In the genomic region with DNA sequence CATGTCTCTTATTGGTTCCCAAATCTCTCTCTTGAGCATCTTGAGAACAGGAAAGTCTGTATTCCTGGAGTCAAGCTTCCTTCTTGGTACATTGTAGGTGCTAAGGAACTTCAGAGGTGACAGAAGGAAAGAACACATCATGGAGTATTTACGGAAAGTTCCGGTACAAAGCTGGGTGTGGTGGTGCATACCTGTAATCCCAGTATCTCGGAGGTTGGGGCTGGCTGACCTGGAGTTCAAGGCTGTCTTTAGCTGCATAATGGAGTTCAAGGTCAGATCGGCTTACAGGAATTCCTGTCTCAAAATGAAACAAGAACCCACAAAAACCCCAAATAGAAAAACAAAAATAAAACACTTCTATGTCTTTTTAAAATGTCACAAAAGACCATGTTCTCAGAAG, we compare ENCODE assay signal across 42 mouse cellular contexts. TPM values are rescaled to one million over a fixed set of nuclear protein-coding genes. Genes with fewer than 3 reads are reported as not detected.
"Had no signal": no experiment of that assay in that cellular context is flagged by ENCODE, and none has a peak within 500 bp of the region (broad histone marks: within the 10 kb centered on the region; RNA-seq: fewer than 3 reads in every experiment).

No protein-coding gene starts in this region.

- H3K4me3 ChIP-seq: gastrocnemius, adult 2 months; heart, embryonic 10.5 days; heart, embryonic 12.5 days; hindbrain, embryonic 10.5 days; hindbrain, embryonic 12.5 days; intestine, embryonic 15.5 days; limb, embryonic 10.5 days; limb, embryonic 12.5 days; liver, embryonic 13.5 days had no signal

- H3K9me3 ChIP-seq: heart, embryonic 10.5 days; heart, embryonic 12.5 days; hindbrain, embryonic 10.5 days; hindbrain, embryonic 12.5 days; intestine, embryonic 15.5 days; limb, embryonic 10.5 days; limb, embryonic 12.5 days; liver, embryonic 13.5 days had no signal

- H3K4me1 ChIP-seq: heart, embryonic 10.5 days; heart, embryonic 12.5 days; hindbrain, embryonic 10.5 days; hindbrain, embryonic 12.5 days; intestine, embryonic 15.5 days; limb, embryonic 10.5 days; limb, embryonic 12.5 days; liver, embryonic 13.5 days had no signal

- H3K36me3 ChIP-seq: heart, embryonic 10.5 days; heart, embryonic 12.5 days; hindbrain, embryonic 10.5 days; hindbrain, embryonic 12.5 days; intestine, embryonic 15.5 days; limb, embryonic 10.5 days; limb, embryonic 12.5 days; liver, embryonic 13.5 days had no signal

- H3K4me2 ChIP-seq: heart, embryonic 12.5 days; hindbrain, embryonic 12.5 days; hindbrain, embryonic 14.5 days; intestine, embryonic 15.5 days; limb, embryonic 12.5 days; liver, embryonic 11.5 days; liver, embryonic 13.5 days had no signal

- H3K27ac ChIP-seq: gastrocnemius, adult 2 months; heart, embryonic 10.5 days; hindbrain, embryonic 10.5 days; hindbrain, embryonic 12.5 days; hindbrain, embryonic 14.5 days; intestine, embryonic 15.5 days; limb, embryonic 10.5 days; limb, embryonic 12.5 days; liver, embryonic 13.5 days had no signal

- DNase-seq: gastrocnemius, adult 2 months; gastrocnemius, postnatal 10 days; gastrocnemius, postnatal 25 days; heart, adult 18-20 months; heart, postnatal 10 days; heart, postnatal 4 days; kidney, adult 18-20 months; kidney, adult 8-10 months; kidney, postnatal 10 days; kidney, postnatal 36 days; layer of hippocampus, adult 9-11 months; layer of hippocampus, postnatal 36 days; liver; liver, embryonic 13.5 days had no signal

- H3K27me3 ChIP-seq: heart, embryonic 12.5 days; hindbrain, embryonic 12.5 days; intestine, embryonic 15.5 days; limb, embryonic 12.5 days; liver, embryonic 13.5 days had no signal

- ATAC-seq: hindbrain, embryonic 16.5 days; inflammation-experienced regulatory T-cells, adult 6 months; intestine, postnatal 0 days had no signal

- H3K9ac ChIP-seq: heart, embryonic 12.5 days; hindbrain, embryonic 12.5 days; hindbrain, embryonic 14.5 days; intestine, embryonic 15.5 days; limb, embryonic 12.5 days; liver, embryonic 13.5 days had no signal

RNA-seq across cellular contexts. Expression of a gene that starts 36.9 kb away (rescaled TPM):
- total RNA-seq: gastrocnemius, adult 2 months; gastrocnemius, postnatal 10 days; gastrocnemius, postnatal 25 days; gastrocnemius, postnatal 4 days; granulocyte monocyte progenitor cell, adult 5-6 weeks; heart, adult 18-20 months; heart, adult 8-10 months; heart, postnatal 10 days; heart, postnatal 25 days; heart, postnatal 4 days; layer of hippocampus, adult 18-20 months; layer of hippocampus, adult 8-10 months; layer of hippocampus, postnatal 14 days; layer of hippocampus, postnatal 36 days; left cerebral cortex, adult 18-20 months; left cerebral cortex, postnatal 14 days; left cerebral cortex, postnatal 36 days had no signal
- polyA plus RNA-seq: heart, embryonic 10.5 days; heart, embryonic 12.5 days; heart, embryonic 14.5 days; heart, embryonic 16.5 days; hindbrain, embryonic 10.5 days; hindbrain, embryonic 12.5 days; hindbrain, embryonic 14.5 days; hindbrain, embryonic 16.5 days; inflammation-experienced regulatory T-cells, adult 6 months; intestine, embryonic 15.5 days; intestine, postnatal 0 days; kidney, embryonic 16.5 days; large intestine, adult 2 months; limb, embryonic 10.5 days; limb, embryonic 12.5 days; limb, embryonic 14.5 days; liver, embryonic 11.5 days had no signal

RNA-seq across cellular contexts. Expression of a gene that starts 52.0 kb away (rescaled TPM):
- total RNA-seq: gastrocnemius, adult 2 months; gastrocnemius, postnatal 10 days; gastrocnemius, postnatal 25 days; gastrocnemius, postnatal 4 days; granulocyte monocyte progenitor cell, adult 5-6 weeks; heart, adult 18-20 months; heart, adult 8-10 months; heart, postnatal 10 days; heart, postnatal 25 days; heart, postnatal 4 days; layer of hippocampus, adult 18-20 months; layer of hippocampus, adult 8-10 months; layer of hippocampus, postnatal 14 days; layer of hippocampus, postnatal 36 days; left cerebral cortex, adult 18-20 months; left cerebral cortex, postnatal 14 days; left cerebral cortex, postnatal 36 days had no signal
- polyA plus RNA-seq: heart, embryonic 10.5 days; heart, embryonic 12.5 days; heart, embryonic 14.5 days; heart, embryonic 16.5 days; hindbrain, embryonic 10.5 days; hindbrain, embryonic 12.5 days; hindbrain, embryonic 14.5 days; hindbrain, embryonic 16.5 days; inflammation-experienced regulatory T-cells, adult 6 months; intestine, embryonic 15.5 days; intestine, postnatal 0 days; kidney, embryonic 14.5 days; kidney, embryonic 16.5 days; large intestine, adult 2 months; limb, embryonic 10.5 days; limb, embryonic 12.5 days; limb, embryonic 14.5 days; liver, embryonic 11.5 days; liver, embryonic 13.5 days had no signal
